Mouse (Mus musculus) liver, postnatal 0 days (tissue): Measurements from ENCODE around the gene Adam19.

ENCODE experiments used
- CTCF ChIP-seq: sonication (generic); IDR thresholded peaks from 2 replicates; pipeline ENCODE4 v1.5.1; 2016; ENCODE audit warnings: antibody characterized with exemption, low read depth
- EP300 ChIP-seq: IDR thresholded peaks from 2 replicates; pipeline ENCODE4 v1.6.1; 2016; ENCODE audit warnings: antibody characterized with exemption, low read depth, mild to moderate bottlenecking

GRCm38 (mm10) chr11:46086446-46086845, 30.7 kb downstream of the Adam19 start:
- no peak for TF ChIP-seq CTCF
- no peak for TF ChIP-seq EP300
